Mouse (Mus musculus) midbrain, embryonic 12.5 days (tissue): Measurements from ENCODE around the gene Sfxn5. TPM values are rescaled to one million over a fixed set of nuclear protein-coding genes. Genes with fewer than 3 reads are reported as not detected.

Experiments
- ATAC-seq: fragments of 200-750 bp; cut with Nextera tagmentation; 2 replicates; pipeline ENCODE4 v1.8.0; 2017; ENCODE audit warnings: low read depth, moderate TSS enrichment, moderate library complexity; ENCODE audit not compliant: low FRiP score
- H3K27ac ChIP-seq: fragments of 300-500 bp; sonication (generic); replicated peaks from 2 replicates; pipeline ENCODE4 v1.5.1; 2016; ENCODE audit warnings: mild to moderate bottlenecking
- H3K27me3 ChIP-seq: fragments of 300-500 bp; sonication (generic); 2 replicates; pipeline ENCODE4 v1.6.1; 2016; ENCODE audit warnings: mild to moderate bottlenecking
- H3K36me3 ChIP-seq: fragments of 300-500 bp; sonication (generic); 2 replicates; pipeline ENCODE4 v1.6.1; 2016
- H3K4me1 ChIP-seq: fragments of 300-500 bp; sonication (generic); 2 replicates; pipeline ENCODE4 v1.6.1; 2016
- H3K4me2 ChIP-seq: fragments of 300-500 bp; sonication (generic); replicated peaks from 2 replicates; pipeline ENCODE4 v1.6.1; 2016; ENCODE audit warnings: mild to moderate bottlenecking, moderate library complexity
- H3K4me3 ChIP-seq: fragments of 300-500 bp; sonication (generic); 2 replicates; pipeline ENCODE4 v1.5.1; 2016; ENCODE audit warnings: mild to moderate bottlenecking
- H3K9ac ChIP-seq: fragments of 300-500 bp; sonication (generic); replicated peaks from 2 replicates; pipeline ENCODE4 v1.6.1; 2016; ENCODE audit warnings: mild to moderate bottlenecking, moderate library complexity
- H3K9me3 ChIP-seq: fragments of 300-500 bp; sonication (generic); 2 replicates; pipeline ENCODE4 v1.6.1; 2016; ENCODE audit warnings: mild to moderate bottlenecking
- WGBS: fragments of 180-500 bp; shearing (Covaris S2); methylation state at CpG from one replicate; pipeline ENCODE4 v1.1.7; 2016; 5-methylcytosine and 5-hydroxymethylcytosine counted together
- polyA plus RNA-seq: library from polyadenylated mRNA; unstranded; fragments of >200 nt; fragmentation: Nextera tagmentation; extraction: Ambion mirVana; gene quantifications from 2 replicates; pipeline ENCODE4 v1.2.1, GENCODE M21; 2016

Sfxn5 gene
- polyA plus RNA-seq, 1 experiment from 2014 or later, result 8.2 TPM

GRCm38 (mm10) chr6:85344929-85345328 lies 11.7 kb upstream of the Sfxn5 start:
- H3K36me3 ChIP-seq, result peaks cover 7% of the 10 kb centered on the region
- no peak overlapping the region for H3K4me2 ChIP-seq
- no peak for ATAC-seq
- H3K9ac ChIP-seq, result no peak overlapping the region
- peaks cover 11% of the 10 kb centered on the region for H3K27me3 ChIP-seq
- H3K27ac ChIP-seq, result no peak overlapping the region
- no peaks in the 10 kb centered on the region for H3K9me3 ChIP-seq
- no peaks in the 10 kb centered on the region for H3K4me1 ChIP-seq
- H3K4me3 ChIP-seq, result no peak overlapping the region

GRCm38 (mm10) chr6:85343027-85343426 lies 9.8 kb upstream of the Sfxn5 start:
- H3K9ac ChIP-seq, result no peak overlapping the region

GRCm38 (mm10) chr6:85341814-85342501 lies 8.7 kb upstream of the Sfxn5 start:
- 80% methylated on average over 13 of the region's 13 CpGs for WGBS
- Histone ChIP-seq H3K4me3 (no peak overlapping the region), H3K9ac (no peak overlapping the region), H3K27ac (no peak overlapping the region), H3K36me3 (peaks cover 7% of the 10 kb centered on the region; the same call in 1 of the 2 replicates), H3K9me3 (no peaks in the 10 kb centered on the region), H3K4me2 (no peak overlapping the region), H3K27me3 (peaks cover 11% of the 10 kb centered on the region), H3K4me1 (no peaks in the 10 kb centered on the region)
- ATAC-seq, result no peak

More at GRCm38 (mm10) chr6:85343027-85343426, 9.8 kb upstream of the Sfxn5 start:
- H3K9me3 ChIP-seq, result no peaks in the 10 kb centered on the region
- H3K4me1 ChIP-seq, result no peaks in the 10 kb centered on the region
- ATAC-seq, result no peak
- H3K36me3 ChIP-seq, result peaks cover 7% of the 10 kb centered on the region
- H3K27ac ChIP-seq, result no peak overlapping the region
- no peak overlapping the region for H3K4me2 ChIP-seq
- no peak overlapping the region for H3K4me3 ChIP-seq
- 86% methylated on average over 8 of the region's 8 CpGs for WGBS
- H3K27me3 ChIP-seq, result peaks cover 11% of the 10 kb centered on the region

- 78% methylated on average over 11 of the region's 12 CpGs for WGBS
- H3K4me2 ChIP-seq, result no peak overlapping the region
- ATAC-seq, result no peak
Observed at GRCm38 (mm10) chr6:85340184-85340583, 7.0 kb upstream of the Sfxn5 start.

GRCm38 (mm10) chr6:85339273-85339901 lies 6.2 kb upstream of the Sfxn5 start:
- Histone ChIP-seq H3K27ac (no peak overlapping the region), H3K4me3 (no peak overlapping the region), H3K36me3 (peaks cover 7% of the 10 kb centered on the region; the same call in 1 of the 2 replicates), H3K27me3 (peaks cover 7% of the 10 kb centered on the region), H3K4me1 (no peaks in the 10 kb centered on the region), H3K9ac (no peak overlapping the region), H3K9me3 (no peaks in the 10 kb centered on the region), H3K4me2 (no peak overlapping the region)
- 67% methylated on average over 1 of the region's 1 CpGs for WGBS
- ATAC-seq, result no peak

More at GRCm38 (mm10) chr6:85340184-85340583, 7.0 kb upstream of the Sfxn5 start:
- Histone ChIP-seq H3K4me1 (no peaks in the 10 kb centered on the region), H3K9ac (no peak overlapping the region), H3K9me3 (no peaks in the 10 kb centered on the region), H3K4me3 (no peak overlapping the region), H3K36me3 (peaks cover 7% of the 10 kb centered on the region; the same call in 1 of the 2 replicates), H3K27me3 (peaks cover 7% of the 10 kb centered on the region), H3K27ac (no peak overlapping the region)

- peaks cover 7% of the 10 kb centered on the region for H3K27me3 ChIP-seq
- no peaks in the 10 kb centered on the region for H3K9me3 ChIP-seq
- peaks cover 5% of the 10 kb centered on the region for H3K4me1 ChIP-seq
- H3K4me3 ChIP-seq, result no peak overlapping the region
- no peak overlapping the region for H3K4me2 ChIP-seq
- WGBS, result 84% methylated on average over 9 of the region's 9 CpGs
- no peak overlapping the region for H3K27ac ChIP-seq
- no peak overlapping the region for H3K9ac ChIP-seq
- no peak for ATAC-seq
- H3K36me3 ChIP-seq, result peaks cover 6% of the 10 kb centered on the region; the same call in 1 of the 2 replicates
Observed at GRCm38 (mm10) chr6:85336944-85337343, 3.7 kb upstream of the Sfxn5 start.

- Histone ChIP-seq H3K27me3 (peaks cover 14% of the 10 kb centered on the region), H3K9ac (no peak overlapping the region), H3K4me3 (no peak overlapping the region), H3K4me2 (no peak overlapping the region), H3K9me3 (no peaks in the 10 kb centered on the region), H3K27ac (no peak overlapping the region), H3K4me1 (peaks cover 11% of the 10 kb centered on the region), H3K36me3 (no peaks in the 10 kb centered on the region)
- WGBS, result 60% methylated on average over 3 of the region's 3 CpGs
- no peak for ATAC-seq
Observed at GRCm38 (mm10) chr6:85335352-85335751, 2.1 kb upstream of the Sfxn5 start.

- no peak for ATAC-seq
- Histone ChIP-seq H3K4me3 (no peak overlapping the region), H3K9me3 (no peaks in the 10 kb centered on the region), H3K36me3 (no peaks in the 10 kb centered on the region), H3K27me3 (peaks cover 14% of the 10 kb centered on the region), H3K9ac (no peak overlapping the region), H3K4me2 (no peak overlapping the region), H3K4me1 (peaks cover 11% of the 10 kb centered on the region), H3K27ac (no peak overlapping the region)
- WGBS, result 81% methylated on average over 5 of the region's 5 CpGs
Observed at GRCm38 (mm10) chr6:85334851-85335250, 1.6 kb upstream of the Sfxn5 start.

GRCm38 (mm10) chr6:85334251-85334650 lies 1.0 kb upstream of the Sfxn5 start:
- Histone ChIP-seq H3K27ac (no peak overlapping the region), H3K9me3 (no peaks in the 10 kb centered on the region), H3K4me3 (0 out of 2 replicates have a peak overlapping the region, but pooled peaks have one; percentile 67), H3K4me1 (peaks cover 11% of the 10 kb centered on the region), H3K27me3 (peaks cover 14% of the 10 kb centered on the region), H3K36me3 (no peaks in the 10 kb centered on the region), H3K4me2 (0 out of 2 replicates have a peak overlapping the region, but pooled peaks have one; percentile 96), H3K9ac (no peak overlapping the region)
- ATAC-seq, result no peak

GRCm38 (mm10) chr6:85333732-85334131 lies 510 bp upstream of the Sfxn5 start:
- Histone ChIP-seq H3K27ac (peak overlapping the region; percentile 91), H3K4me3 (peak overlapping the region; percentile 67), H3K27me3 (peaks cover 14% of the 10 kb centered on the region), H3K9ac (peak overlapping the region; percentile 46), H3K9me3 (no peaks in the 10 kb centered on the region), H3K4me2 (peak overlapping the region; percentile 96), H3K4me1 (peaks cover 11% of the 10 kb centered on the region), H3K36me3 (no peaks in the 10 kb centered on the region)
- WGBS, result 3% methylated on average over 13 of the region's 13 CpGs
- ATAC-seq, result no peak

- peak overlapping the region; percentile 96 for H3K4me2 ChIP-seq
Observed at GRCm38 (mm10) chr6:85332351-85332999, 747 bp downstream of the Sfxn5 start.

GRCm38 (mm10) chr6:85331736-85332135 lies 1.5 kb downstream of the Sfxn5 start:
- H3K27me3 ChIP-seq, result peaks cover 14% of the 10 kb centered on the region
- H3K9me3 ChIP-seq, result no peaks in the 10 kb centered on the region
- H3K36me3 ChIP-seq, result no peaks in the 10 kb centered on the region
- WGBS, result 13% methylated on average over 8 of the region's 8 CpGs
- no peak overlapping the region for H3K9ac ChIP-seq
- peaks cover 11% of the 10 kb centered on the region for H3K4me1 ChIP-seq
- peak overlapping the region; percentile 96 for H3K4me2 ChIP-seq
- no peak for ATAC-seq
- H3K4me3 ChIP-seq, result peak overlapping the region; percentile 67
- H3K27ac ChIP-seq, result no peak overlapping the region

More at GRCm38 (mm10) chr6:85332351-85332999, 747 bp downstream of the Sfxn5 start:
- WGBS, result under 1% methylated on average over 41 of the region's 41 CpGs
- Histone ChIP-seq H3K27me3 (peaks cover 14% of the 10 kb centered on the region), H3K4me1 (peaks cover 11% of the 10 kb centered on the region), H3K9ac (peak overlapping the region; percentile 64), H3K27ac (peak overlapping the region; percentile 91), H3K9me3 (no peaks in the 10 kb centered on the region), H3K4me3 (peak overlapping the region; percentile 67), H3K36me3 (no peaks in the 10 kb centered on the region)
- no peak for ATAC-seq
